Mouse (Mus musculus) gastrocnemius, postnatal 14 days (tissue): ENCODE data around the gene Txndc8. TPM values are rescaled to one million over a fixed set of nuclear protein-coding genes. Genes with fewer than 3 reads are reported as not detected.

Experiments
- DNase-seq: peaks from one replicate; pipeline ENCODE4 v3.0.0; 2021; ENCODE audit warnings: mixed read lengths
- intact Hi-C: fragments of 180-260 bp; cut with DNase I; formaldehyde crosslinking; loops from one replicate; pipeline ENCODE4 v1.15.1; 2025; ENCODE audit warnings: low total_unique reads
- total RNA-seq, 2 experiments: library from RNA; stranded (reverse); gene quantifications; 2 replicates each; pipeline ENCODE4 v1.2.3; 2021

Gene Txndc8
- total RNA-seq, 2 experiments from 2014 or later: not detected

DNA sequence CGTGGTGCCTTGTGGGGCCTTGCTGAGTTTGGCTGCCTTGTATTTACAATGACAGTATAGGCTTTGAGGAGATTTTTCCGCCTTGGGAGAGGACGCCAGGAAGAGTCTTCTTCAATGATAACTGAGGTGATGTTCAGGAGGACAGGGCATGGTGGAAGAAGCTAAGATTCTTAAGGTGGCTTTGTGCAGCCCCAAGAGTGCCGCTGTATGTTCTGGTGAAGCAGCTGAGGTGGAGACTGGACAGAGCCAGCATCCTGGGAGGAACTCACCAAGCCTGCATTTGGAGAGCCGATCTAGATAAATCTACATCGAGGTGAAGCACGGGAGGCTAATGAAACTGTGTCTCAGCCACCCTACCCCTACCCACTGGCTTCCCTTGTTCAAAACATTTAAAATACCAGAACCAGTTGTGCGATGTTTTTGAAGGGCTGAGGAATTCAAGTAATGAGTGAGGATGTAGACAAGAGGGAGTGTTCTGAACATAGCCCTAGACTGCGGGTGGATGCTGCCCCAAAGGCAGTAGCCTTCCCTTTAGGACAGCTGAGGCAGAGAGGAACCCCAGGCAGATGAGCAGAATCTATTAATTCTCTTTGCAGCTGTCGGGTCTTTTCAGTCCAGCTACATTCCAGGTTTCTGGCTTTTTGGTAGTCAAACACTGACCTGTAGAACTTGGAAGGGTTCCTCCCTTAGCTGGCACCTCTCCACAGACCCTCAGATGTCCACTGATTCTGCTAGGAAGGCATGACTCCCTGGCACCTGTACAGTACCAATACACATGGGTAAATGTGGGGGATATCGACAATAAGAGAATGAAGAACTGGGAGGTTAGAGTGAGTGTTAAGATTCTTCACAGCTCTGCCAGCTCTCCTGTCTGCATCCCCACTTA is 51.5 kb downstream of the Txndc8 start:
- intact Hi-C loops: no loop called here
- DNase-seq: no peak

DNA sequence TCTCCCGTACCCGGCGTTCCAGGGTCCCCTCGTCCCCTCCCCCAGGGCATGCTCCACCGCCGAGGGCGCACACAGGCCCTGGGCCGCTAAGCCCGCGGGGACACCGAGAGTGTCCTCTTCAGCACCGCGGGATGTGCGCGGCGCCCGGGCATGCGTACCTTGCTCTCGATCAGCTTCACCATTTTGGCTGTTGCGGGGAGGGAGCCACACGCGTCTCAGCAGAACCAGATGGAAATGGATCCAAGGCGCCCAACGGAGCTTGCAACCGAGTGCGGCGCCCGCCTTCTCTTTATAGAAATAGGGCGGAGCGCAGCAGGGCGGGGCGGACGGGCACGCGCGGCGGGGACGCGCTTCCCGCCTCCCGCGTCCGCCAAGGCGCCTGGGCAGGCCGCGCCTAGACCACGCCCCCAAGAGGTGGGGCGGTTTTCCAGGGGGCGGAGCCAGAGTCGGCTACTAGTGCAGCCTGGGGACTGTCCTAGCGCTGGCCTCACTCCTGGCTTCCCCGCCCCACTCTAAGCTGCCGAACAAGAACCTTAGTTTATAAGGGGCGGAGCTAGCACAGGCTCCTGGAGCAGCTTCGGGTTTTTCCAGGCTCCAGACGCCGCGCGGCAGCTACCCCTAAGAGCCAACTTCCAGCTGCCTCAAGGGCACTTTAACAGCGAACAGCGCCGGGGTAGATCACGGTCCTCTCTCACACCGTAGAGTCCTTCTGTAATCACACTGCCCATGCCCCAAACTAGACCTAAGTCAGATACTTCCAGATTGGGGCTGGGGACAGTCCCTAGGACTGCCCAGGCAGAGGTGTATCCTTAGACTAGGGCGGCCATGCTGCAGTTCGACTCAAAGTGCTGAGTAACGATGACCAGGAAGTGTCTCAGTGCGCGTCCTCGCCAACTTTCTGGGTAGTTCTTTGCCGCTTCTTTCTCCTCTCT is 52.6 kb downstream of the Txndc8 start, which contains the start of gene Txn1:
TSS of gene Txn1 (minus strand) at position 383 of the 932 bp plus-strand sequence.
- peak; percentile 98 for DNase-seq
- intact Hi-C loops: no loop called here

DNA sequence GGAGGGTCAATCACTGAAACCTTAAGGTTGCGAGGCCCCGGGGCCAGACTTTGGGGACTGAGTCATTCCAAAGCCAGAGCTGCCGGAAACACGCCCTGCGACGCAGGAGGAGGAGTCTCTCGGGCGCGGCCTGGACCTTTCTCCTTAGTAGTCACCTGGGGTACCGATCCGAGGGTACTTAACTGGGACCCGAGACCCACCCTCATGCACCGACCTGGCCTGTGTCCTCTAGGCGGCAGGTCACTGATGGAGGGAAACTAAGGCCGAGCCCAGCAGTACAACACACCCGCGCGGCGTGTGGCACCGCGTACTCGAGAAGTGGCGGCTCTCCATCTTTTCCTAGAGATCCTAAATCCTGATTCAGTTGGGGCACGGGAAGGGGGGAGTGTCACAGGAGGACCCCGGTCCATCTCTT is 53.4 kb downstream of the Txndc8 start:
- intact Hi-C loops: no loop called here
- peak; percentile 67 for DNase-seq

GRCm38 (mm10) chr4:57954991-57955390 is 53.9 kb downstream of the Txndc8 start:
- intact Hi-C loops: no loop called here

DNA sequence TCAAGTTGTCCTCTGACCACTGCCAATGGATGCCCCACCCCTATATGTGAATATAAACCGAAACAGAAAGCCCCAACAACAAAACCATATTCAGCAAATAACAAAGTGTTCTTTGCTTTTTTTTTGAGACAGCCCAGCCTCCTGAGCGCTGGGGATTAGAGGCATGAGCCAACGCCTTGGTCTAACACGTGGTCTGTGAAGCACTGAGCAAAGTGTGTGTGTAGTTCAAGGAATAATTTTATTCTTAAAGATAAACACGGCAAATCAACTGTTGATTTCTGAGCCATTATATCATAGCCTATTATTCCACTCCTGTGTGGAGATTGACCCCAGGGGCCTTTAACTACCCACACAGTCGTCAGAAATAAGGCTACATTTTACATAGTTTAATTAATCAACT is 54.3 kb downstream of the Txndc8 start:
- intact Hi-C loops: no loop called here
- DNase-seq: no peak

More at GRCm38 (mm10) chr4:57954991-57955390, 53.9 kb downstream of the Txndc8 start:
- no peak for DNase-seq

DNA sequence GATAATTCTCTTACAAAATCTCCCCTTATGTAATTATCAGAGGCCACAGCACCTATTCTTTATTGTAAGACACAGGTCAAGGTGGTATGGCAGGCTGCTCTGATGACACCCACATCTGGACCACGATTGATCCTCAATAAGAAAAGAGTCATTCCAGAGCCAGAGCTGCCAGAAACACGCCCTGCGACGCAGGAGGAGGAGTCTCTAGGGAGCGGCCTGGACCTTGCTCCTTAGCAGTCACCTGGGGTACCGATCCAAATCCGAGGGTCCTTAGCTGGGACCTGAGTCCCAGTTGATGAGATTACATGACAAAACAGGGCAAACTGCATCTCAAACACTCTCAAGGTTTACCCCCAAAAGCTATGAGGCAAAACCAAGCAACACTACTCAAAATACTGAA is 55.1 kb downstream of the Txndc8 start:
- intact Hi-C loops: no loop called here
- no peak for DNase-seq

GRCm38 (mm10) chr4:57952891-57953290 is 56.0 kb downstream of the Txndc8 start:
- intact Hi-C loops: no loop called here
- no peak for DNase-seq

DNA sequence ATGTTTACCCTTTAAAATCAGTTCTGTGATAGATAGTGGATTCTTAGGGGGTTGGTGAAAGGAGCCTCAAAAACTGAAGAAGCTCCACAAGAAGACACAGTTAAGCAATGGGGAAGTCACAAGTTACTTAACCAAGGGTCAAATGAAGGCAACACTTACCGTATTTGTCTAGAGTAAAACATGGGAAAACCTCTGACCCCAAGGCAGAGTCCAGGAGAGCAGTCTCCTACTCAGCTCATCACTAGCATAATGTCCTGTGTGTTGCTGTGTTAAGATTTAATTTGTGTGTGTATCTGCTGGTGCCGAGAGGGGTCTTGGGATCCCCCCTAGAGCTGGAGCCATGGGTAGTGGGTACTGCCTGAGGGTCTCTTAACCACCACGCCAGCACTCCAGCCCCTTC is 56.5 kb downstream of the Txndc8 start:
- intact Hi-C loops: no loop called here
- no peak for DNase-seq

- DNase-seq: no peak
- intact Hi-C loops: no loop called here
Observed at GRCm38 (mm10) chr4:57949866-57950265, 59.1 kb downstream of the Txndc8 start.

GRCm38 (mm10) chr4:57947476-57947875 is 61.4 kb downstream of the Txndc8 start:
- intact Hi-C loops: no loop called here
- no peak for DNase-seq

DNA sequence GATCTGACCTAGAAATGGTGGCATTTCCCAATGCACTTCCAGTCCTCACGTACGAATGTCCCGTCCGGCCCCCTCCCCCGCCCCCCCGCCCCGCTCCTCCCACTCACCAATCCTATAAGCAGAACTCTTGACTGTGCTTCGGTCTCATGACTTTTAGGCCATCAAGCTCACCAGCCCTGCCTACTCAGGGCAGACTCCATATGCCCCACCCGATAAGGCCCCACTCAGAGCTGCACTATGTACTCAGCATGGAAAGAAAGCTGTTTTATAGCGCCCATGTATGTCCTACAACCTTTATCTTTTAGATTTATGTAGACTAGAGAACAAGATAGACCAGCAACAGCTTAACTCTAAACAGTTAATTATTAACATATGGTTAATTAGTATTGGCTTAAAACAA is 61.9 kb downstream of the Txndc8 start:
- intact Hi-C loops: no loop called here

DNA sequence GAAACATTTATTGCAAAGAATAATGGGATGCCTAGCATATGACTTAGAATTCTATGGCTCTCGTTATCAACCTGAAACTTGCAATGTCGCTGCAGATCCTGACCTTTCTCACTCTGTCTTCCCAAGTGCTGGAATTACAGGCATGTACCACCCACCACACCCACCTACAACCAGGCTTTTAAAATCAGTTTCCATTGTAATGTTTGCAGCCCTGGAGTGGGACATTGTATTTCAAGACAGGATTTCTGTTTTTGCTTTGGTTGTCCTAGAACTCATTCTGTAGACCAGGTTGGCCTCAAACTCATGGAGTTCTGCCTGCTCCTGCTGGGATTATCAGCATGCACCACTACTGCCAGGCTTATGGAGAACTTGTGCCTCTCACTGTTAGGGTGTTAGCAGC is 66.0 kb downstream of the Txndc8 start:
- DNase-seq: no peak
- intact Hi-C loops: no loop called here

More for the DNA sequence above, 61.9 kb downstream of the Txndc8 start:
- DNase-seq: no peak

DNA sequence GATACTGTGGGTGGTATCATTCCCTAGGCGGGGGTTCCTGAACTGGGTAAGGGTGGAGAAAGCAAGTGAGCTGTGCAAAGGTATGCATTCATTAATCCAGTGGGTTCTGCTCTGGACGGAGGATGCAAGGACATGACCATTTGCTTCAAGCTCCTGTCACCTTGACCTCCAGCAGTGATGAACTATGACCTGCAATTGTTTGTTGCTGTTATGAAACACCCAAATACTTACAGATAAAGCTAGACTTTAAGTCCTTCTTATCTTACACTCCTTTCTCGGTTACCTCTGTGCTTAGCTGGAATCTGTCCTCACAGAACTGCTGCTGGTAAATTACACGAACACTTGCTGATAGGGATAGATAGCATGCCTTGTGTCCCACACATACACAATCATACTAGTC is 68.3 kb downstream of the Txndc8 start:
- intact Hi-C loops: no loop called here
- no peak for DNase-seq

- DNase-seq: no peak
- intact Hi-C loops: no loop called here
Observed at GRCm38 (mm10) chr4:57937292-57937691, 71.6 kb downstream of the Txndc8 start.

DNA sequence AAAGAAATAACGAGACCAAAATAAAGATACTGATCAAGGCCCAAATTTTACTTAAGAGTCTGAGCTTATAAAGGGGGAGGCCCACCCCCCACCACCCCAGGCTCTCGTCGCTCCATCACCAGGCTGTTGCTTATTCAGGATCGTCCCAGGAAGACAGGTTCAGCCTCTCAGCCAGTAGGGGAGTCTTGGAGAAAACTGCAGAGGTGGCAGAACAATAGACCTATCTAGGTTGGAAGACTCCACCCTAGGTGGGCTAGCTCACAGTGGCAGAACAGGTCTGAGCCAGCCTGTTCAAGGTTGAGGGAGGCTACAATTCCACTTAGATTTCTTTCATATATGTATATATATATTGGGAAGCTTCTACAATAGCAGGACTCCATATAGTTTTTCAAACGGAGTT is 74.7 kb downstream of the Txndc8 start:
- DNase-seq: no peak
- intact Hi-C loops: no loop called here

Other genes with a start within 250 kb of the Txndc8 start
- gene D630039A03Rik, start 92.8 kb downstream of the Txndc8 start, total RNA-seq: not detected
- 10 to 100 TPM; 86.5 to 87.4 TPM for gene Txn1, start 52.7 kb downstream of the Txndc8 start, total RNA-seq
- 10 to 100 TPM; 14.7 to 17.3 TPM for gene Svep1, start 197.7 kb upstream of the Txndc8 start, total RNA-seq